Mouse (Mus musculus): Measurements from ENCODE around the gene Pdzd2. TPM values are rescaled to one million over a fixed set of nuclear protein-coding genes. Genes with fewer than 3 reads are reported as not detected.

The Pdzd2 gene
- polyA plus RNA-seq, 1 experiment from 2014 or later = 21.8 TPM

DNA sequence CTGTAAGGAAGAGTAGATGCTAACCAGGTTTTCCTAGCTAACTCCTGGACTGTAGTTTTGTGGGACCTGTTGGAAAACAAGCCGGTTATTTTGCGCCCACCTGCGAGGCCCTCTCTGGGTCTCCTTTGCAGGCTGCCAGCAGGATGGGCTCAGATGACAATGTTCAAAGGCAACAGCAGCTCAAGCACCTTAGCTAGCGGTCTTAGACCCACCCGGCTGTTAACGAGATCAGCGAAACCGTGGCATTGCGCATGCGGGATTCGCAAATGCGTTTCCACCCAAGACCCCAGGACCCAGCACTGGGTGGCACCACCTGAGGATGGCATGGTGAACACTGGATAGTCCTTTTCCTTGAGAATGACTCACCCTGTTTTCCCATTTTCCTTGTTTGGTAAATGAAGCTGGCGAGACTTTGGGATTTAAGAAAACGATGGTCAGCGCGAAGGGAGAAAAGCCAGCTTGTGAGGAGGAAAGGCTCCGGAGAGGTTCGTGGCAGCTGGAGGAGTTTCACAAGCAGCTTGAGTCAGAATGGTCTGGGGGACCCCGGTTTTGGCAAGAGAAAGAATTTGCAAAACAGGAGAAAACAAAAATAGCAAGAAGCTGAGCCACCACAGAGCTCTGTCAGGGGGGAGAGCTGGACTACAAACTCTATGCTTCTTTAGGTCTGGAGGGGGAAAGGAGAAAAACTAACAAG is 379.1 kb downstream of the Pdzd2 start:
- Histone ChIP-seq H3K27ac (no peak overlapping the region), H3K4me3 (no peak overlapping the region), H3K27me3 (no peaks in the 10 kb centered on the region), H3K4me1 (0 out of 2 replicates have a peak, but pooled peaks cover under 1% of the 10 kb centered on the region), H3K9me3 (no peaks in the 10 kb centered on the region), H3K36me3 (peaks cover 37% of the 10 kb centered on the region), H3K4me2 (no peak overlapping the region), H3K9ac (no peak overlapping the region)
- 78% methylated on average over 19 of the region's 19 CpGs for WGBS
- no peak for ATAC-seq (ENCODE audit: insufficient number of reproducible peaks, insufficient read depth, low FRiP score, low TSS enrichment, low read depth)

DNA sequence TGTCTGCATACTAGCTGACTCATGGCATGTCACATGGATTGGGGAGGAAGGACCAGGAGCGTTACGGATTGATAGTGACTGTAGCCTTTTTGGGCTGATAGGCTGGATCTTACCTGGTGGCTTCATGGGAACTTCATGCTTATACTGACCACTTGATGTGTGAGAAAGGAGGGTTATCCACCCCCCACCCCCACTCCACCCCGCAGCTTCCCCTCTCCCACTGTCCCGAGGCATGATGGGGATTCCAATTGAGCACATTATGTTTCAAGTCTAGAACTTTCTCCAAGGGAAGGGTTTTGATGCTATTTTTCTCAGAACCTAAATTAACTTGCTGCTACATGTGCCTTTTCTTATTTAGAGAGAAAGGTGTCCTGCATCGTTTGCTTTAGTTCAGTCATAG is 381.3 kb downstream of the Pdzd2 start:
- WGBS = 91% methylated on average over 5 of the region's 5 CpGs
- H3K27me3 ChIP-seq = no peaks in the 10 kb centered on the region
- H3K4me3 ChIP-seq = no peak overlapping the region
- H3K27ac ChIP-seq = no peak overlapping the region
- H3K9me3 ChIP-seq = no peaks in the 10 kb centered on the region
- ATAC-seq (ENCODE audit: insufficient number of reproducible peaks, insufficient read depth, low FRiP score, low TSS enrichment, low read depth) = no peak
- no peak overlapping the region for H3K4me2 ChIP-seq
- H3K9ac ChIP-seq = no peak overlapping the region
- no peaks in the 10 kb centered on the region for H3K4me1 ChIP-seq
- H3K36me3 ChIP-seq = peaks cover 57% of the 10 kb centered on the region

DNA sequence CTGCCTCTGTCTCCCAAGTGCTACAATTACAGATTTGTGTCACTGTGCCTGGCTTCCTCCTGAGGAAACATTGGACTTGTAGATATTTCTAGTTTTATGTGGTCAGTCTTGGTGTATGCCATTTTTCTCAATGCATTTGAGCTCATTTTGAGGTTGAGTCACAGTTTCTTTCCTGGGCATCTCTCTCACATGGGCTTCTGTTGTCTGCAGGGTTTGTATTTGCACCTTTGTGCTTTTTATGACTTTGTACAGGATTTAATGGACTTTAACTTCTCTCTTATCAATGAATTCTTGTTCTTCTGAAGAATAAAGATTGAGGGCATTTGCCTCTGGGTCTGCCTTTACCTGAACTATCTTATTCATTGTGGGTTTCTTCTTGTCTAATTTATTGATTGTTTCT is 382.3 kb downstream of the Pdzd2 start:
- ATAC-seq (ENCODE audit: insufficient number of reproducible peaks, insufficient read depth, low FRiP score, low TSS enrichment, low read depth) = no peak
- no peak overlapping the region for H3K27ac ChIP-seq

DNA sequence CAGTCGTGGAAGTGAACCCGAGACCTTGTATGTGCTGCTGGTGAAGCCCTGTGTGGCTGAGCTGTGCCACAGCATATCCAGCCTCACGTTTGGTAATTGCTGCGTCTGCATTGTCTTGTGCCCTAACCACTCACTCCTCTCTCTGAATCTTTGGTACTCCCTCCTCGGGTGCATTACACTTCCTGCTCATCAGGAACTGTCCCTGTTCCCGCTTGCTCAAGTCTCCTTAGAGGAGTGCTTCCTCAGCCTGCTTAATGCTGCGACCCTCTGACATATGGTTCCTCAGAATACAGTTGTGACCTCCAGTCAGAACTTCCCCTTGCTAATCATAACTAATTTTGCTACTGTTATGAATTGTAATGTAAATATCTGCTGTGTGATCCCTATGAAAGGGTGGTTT is 383.8 kb downstream of the Pdzd2 start:
- Histone ChIP-seq H3K27me3 (no peaks in the 10 kb centered on the region), H3K4me1 (no peaks in the 10 kb centered on the region), H3K9me3 (no peaks in the 10 kb centered on the region), H3K4me3 (no peak overlapping the region), H3K27ac (no peak overlapping the region), H3K36me3 (peaks cover 63% of the 10 kb centered on the region), H3K9ac (no peak overlapping the region), H3K4me2 (no peak overlapping the region)
- no peak for ATAC-seq (ENCODE audit: insufficient number of reproducible peaks, insufficient read depth, low FRiP score, low TSS enrichment, low read depth)
- WGBS = 79% methylated on average over 7 of the region's 7 CpGs

More for the DNA sequence above, 382.3 kb downstream of the Pdzd2 start:
- H3K4me2 ChIP-seq = no peak overlapping the region
- no peaks in the 10 kb centered on the region for H3K4me1 ChIP-seq
- peaks cover 65% of the 10 kb centered on the region for H3K36me3 ChIP-seq
- H3K27me3 ChIP-seq = no peaks in the 10 kb centered on the region
- no peak overlapping the region for H3K4me3 ChIP-seq
- no peaks in the 10 kb centered on the region for H3K9me3 ChIP-seq
- H3K9ac ChIP-seq = no peak overlapping the region

DNA sequence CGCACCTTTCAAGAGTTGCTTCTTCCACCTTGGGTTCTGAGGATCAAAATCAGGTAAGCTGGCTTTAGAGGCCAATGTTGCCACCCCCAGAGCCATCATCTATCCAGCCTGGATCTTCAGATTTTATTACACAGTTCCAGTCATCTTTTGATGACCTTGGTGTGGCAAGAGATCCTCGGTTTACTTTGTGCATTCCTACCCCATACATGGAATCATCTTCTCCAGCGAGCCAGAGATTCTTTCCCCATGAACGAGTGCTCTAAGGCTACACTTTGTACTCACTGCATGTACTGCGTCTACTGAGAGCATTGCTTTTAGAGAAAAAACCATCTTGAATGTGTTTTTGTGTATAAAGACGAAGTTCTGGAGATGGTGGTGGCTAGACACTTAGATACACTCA is 384.5 kb downstream of the Pdzd2 start:
- Histone ChIP-seq H3K9ac (no peak overlapping the region), H3K4me3 (no peak overlapping the region), H3K27me3 (no peaks in the 10 kb centered on the region), H3K27ac (no peak overlapping the region), H3K4me1 (no peaks in the 10 kb centered on the region), H3K9me3 (no peaks in the 10 kb centered on the region), H3K4me2 (no peak overlapping the region), H3K36me3 (peaks cover 57% of the 10 kb centered on the region)
- ATAC-seq (ENCODE audit: insufficient number of reproducible peaks, insufficient read depth, low FRiP score, low TSS enrichment, low read depth) = no peak
- WGBS = 95% methylated on average over 6 of the region's 6 CpGs

DNA sequence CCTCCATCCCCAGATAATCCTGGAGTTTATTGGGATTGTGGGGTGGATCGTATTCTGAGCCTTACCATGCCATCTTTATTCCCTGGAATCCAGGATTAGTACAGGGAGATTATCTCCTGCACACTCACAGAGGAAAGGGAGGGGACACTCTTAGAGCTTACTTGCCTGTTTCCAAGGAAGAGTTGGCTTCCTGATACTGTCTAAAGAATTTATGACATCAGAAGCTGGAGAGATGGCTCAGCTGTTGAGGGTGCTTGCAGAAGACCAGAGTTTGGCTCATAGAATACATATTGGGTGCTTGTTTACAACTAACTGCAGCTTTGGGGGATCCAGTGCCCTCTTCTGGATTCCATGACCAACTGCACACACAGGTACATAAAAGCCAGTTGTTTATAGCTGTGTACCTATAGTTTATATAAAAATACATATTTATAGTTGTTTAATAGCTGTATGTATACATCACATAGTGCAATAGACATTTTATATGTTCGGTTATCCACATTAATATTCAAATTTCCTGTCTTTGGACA is 385.4 kb downstream of the Pdzd2 start:
- no peaks in the 10 kb centered on the region for H3K9me3 ChIP-seq
- no peak overlapping the region for H3K4me2 ChIP-seq
- H3K36me3 ChIP-seq = peaks cover 59% of the 10 kb centered on the region
- H3K27ac ChIP-seq = no peak overlapping the region
- H3K27me3 ChIP-seq = no peaks in the 10 kb centered on the region
- no peak overlapping the region for H3K9ac ChIP-seq
- ATAC-seq (ENCODE audit: insufficient number of reproducible peaks, insufficient read depth, low FRiP score, low TSS enrichment, low read depth) = no peak
- no peaks in the 10 kb centered on the region for H3K4me1 ChIP-seq
- WGBS = 93% methylated on average over 2 of the region's 2 CpGs
- H3K4me3 ChIP-seq = no peak overlapping the region

DNA sequence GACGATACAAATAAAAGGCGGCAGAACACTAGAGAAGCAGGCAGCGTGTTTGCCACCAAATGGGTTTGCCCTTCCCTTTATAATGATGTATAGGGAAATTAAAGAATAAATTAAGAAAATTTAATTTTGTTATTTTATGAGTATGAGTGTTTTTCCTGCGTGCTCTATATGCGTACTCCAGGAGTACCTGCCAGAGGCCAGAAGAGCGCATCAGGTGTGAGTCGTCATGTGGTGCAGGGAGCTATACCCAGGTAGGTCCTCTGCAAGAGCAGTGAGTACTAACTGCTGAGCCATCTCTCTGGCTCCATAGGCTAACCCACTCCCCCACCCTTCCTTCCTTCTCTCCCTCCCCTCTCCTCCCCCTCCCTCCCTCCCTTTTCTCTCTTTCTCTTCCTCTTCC is 388.3 kb downstream of the Pdzd2 start:
- H3K9me3 ChIP-seq = no peaks in the 10 kb centered on the region
- no peak for ATAC-seq (ENCODE audit: insufficient number of reproducible peaks, insufficient read depth, low FRiP score, low TSS enrichment, low read depth)
- no peaks in the 10 kb centered on the region for H3K27me3 ChIP-seq
- H3K27ac ChIP-seq = no peak overlapping the region
- no peak overlapping the region for H3K4me3 ChIP-seq
- H3K4me1 ChIP-seq = no peaks in the 10 kb centered on the region
- H3K4me2 ChIP-seq = no peak overlapping the region
- WGBS = 94% methylated on average over 7 of the region's 7 CpGs
- H3K36me3 ChIP-seq = peaks cover 62% of the 10 kb centered on the region
- no peak overlapping the region for H3K9ac ChIP-seq

DNA sequence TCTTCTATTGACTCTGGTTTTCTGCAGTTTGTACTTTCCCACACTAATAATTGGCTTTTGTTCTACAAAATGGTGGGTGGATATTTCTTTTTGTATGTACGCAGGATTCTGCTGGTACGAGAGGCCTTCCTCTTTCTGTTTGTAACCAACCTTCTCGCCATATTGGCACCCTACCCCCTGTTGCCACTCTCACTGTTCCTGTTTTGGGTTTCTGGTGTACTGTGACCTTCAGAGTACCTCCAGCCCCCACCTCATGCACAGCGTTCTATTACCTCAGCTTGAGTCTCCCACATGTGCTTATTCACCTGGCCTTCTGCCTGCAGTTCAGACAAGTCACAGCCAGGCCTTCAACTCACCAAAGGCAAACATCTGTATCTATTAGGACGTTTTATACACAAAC is 389.9 kb downstream of the Pdzd2 start:
- Histone ChIP-seq H3K4me1 (no peaks in the 10 kb centered on the region), H3K27ac (no peak overlapping the region), H3K36me3 (peaks cover 53% of the 10 kb centered on the region), H3K9ac (no peak overlapping the region), H3K4me2 (no peak overlapping the region), H3K27me3 (no peaks in the 10 kb centered on the region), H3K4me3 (no peak overlapping the region), H3K9me3 (no peaks in the 10 kb centered on the region)
- no peak for ATAC-seq (ENCODE audit: insufficient number of reproducible peaks, insufficient read depth, low FRiP score, low TSS enrichment, low read depth)
- WGBS = 93% methylated on average over 5 of the region's 5 CpGs

DNA sequence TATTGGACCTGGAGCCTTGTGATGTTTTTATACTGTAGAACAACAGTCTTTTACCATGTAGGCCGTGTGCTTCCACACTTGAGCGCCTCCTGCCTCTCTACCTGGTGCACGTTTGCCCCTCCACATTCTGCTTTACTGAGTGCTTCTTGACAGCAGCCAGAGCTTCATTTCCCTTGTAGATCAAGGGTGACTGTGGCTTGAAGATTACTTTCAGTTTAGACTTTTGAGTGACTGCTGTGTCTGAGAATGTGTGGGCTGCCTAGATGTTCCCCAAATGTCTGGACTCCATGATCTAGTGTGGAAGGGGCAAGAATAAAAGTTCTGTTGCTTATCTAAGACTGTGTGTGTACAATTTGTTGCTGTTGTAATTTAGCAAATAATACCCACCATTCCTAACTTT is 390.8 kb downstream of the Pdzd2 start:
- H3K4me2 ChIP-seq = no peak overlapping the region
- no peak overlapping the region for H3K27ac ChIP-seq
- H3K4me1 ChIP-seq = no peaks in the 10 kb centered on the region
- ATAC-seq (ENCODE audit: insufficient number of reproducible peaks, insufficient read depth, low FRiP score, low TSS enrichment, low read depth) = no peak
- WGBS = 89% methylated on average over 3 of the region's 3 CpGs
- no peaks in the 10 kb centered on the region for H3K9me3 ChIP-seq
- no peak overlapping the region for H3K4me3 ChIP-seq
- H3K36me3 ChIP-seq = peaks cover 56% of the 10 kb centered on the region
- no peak overlapping the region for H3K9ac ChIP-seq
- no peaks in the 10 kb centered on the region for H3K27me3 ChIP-seq

DNA sequence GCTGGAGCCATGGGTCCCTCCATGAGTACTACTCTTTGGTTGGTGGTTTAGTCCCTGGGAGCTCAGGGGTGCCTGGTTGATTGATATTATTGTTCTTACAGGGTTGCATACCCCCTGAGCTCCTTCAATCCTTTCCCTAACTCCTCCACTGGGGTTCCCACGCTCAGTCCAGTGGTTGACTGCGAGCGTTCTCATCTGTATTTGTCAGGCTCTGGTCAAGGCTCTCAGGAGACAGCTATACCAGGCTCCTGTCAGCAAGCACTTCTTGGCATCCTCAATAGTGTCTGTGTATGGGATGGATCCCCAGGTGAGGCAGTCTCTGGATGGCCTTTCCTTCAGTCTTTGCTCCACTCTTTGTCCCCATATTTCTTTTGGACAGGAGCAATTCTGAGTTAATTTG is 392.8 kb downstream of the Pdzd2 start:
- H3K27ac ChIP-seq = no peak overlapping the region
- no peak overlapping the region for H3K4me2 ChIP-seq
- no peaks in the 10 kb centered on the region for H3K4me1 ChIP-seq
- H3K36me3 ChIP-seq = peaks cover 50% of the 10 kb centered on the region
- H3K4me3 ChIP-seq = no peak overlapping the region
- WGBS = 94% methylated on average over 3 of the region's 3 CpGs
- H3K27me3 ChIP-seq = no peaks in the 10 kb centered on the region
- no peak overlapping the region for H3K9ac ChIP-seq
- no peaks in the 10 kb centered on the region for H3K9me3 ChIP-seq
- ATAC-seq (ENCODE audit: insufficient number of reproducible peaks, insufficient read depth, low FRiP score, low TSS enrichment, low read depth) = no peak

DNA sequence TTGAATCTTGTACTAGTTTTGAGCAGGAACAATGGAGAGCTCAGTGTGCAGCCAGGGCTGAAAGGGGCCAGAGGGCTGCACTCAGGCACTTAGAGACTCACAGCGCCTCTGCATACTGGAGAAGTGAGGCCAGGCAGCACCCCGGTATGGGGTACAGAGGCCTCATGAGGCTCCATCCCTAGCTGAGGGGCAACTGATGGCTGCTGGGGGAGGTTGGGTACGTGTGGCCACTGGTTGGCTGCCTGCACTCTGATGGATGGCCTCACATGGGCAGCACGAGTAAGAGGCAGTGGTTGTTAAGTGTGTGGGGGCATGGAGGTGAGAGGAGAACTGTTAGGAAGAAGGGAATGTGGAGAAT is 398.3 kb downstream of the Pdzd2 start:
- ATAC-seq (ENCODE audit: insufficient number of reproducible peaks, insufficient read depth, low FRiP score, low TSS enrichment, low read depth) = no peak
- H3K4me1 ChIP-seq = peaks cover 8% of the 10 kb centered on the region; the same call in 1 of the 2 replicates
- H3K9me3 ChIP-seq = no peaks in the 10 kb centered on the region
- WGBS = 55% methylated on average over 4 of the region's 4 CpGs
- no peak overlapping the region for H3K27ac ChIP-seq
- no peak overlapping the region for H3K4me2 ChIP-seq
- H3K4me3 ChIP-seq = no peak overlapping the region
- H3K27me3 ChIP-seq = no peaks in the 10 kb centered on the region
- H3K36me3 ChIP-seq = peaks cover 32% of the 10 kb centered on the region
- no peak overlapping the region for H3K9ac ChIP-seq

DNA sequence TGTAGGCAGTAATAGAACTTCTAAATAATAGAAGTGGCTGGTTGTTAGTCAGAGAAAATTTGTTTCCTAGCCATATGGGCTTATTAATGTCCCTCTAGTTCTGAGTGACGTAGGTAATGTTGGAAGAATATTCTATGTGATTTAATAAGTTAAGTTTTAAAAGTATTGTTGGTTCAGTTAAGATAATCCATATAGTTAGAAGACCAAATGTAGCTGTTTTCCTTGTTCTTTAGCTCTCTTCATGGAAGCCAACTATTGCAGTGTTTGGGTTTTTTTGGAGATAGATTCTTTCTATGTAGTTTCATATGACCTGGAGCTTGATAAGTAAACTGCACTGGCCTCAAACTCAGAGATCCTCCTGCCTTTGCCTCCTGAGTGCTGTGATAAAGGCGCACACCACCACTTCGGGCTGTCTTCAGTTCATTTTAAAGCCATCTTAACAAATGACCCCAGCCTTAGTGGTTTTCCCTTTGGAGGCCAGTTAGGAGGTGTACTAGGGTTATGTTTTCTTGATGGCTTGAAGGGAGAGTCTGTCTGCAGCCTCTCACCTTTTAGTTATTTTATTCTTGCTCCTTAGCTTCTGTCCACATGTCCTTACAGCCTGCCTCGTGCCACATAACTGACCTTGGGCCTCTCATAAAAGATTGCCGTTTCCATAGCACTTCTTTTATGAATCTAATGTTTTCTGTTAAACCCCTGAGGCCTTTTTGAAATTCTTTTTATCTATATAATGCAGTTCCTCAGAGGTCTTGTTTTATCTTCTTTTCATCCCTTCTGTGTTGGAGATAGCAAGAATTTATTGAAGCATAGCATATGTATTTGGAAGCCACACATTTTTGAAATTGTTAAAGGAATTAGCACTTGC is 399.0 kb downstream of the Pdzd2 start:
- ATAC-seq (ENCODE audit: insufficient number of reproducible peaks, insufficient read depth, low FRiP score, low TSS enrichment, low read depth) = no peak
- no peaks in the 10 kb centered on the region for H3K27me3 ChIP-seq
- WGBS = 72% methylated on average over 5 of the region's 5 CpGs

More for the DNA sequence above, 399.0 kb downstream of the Pdzd2 start:
- Histone ChIP-seq H3K4me1 (peaks cover 8% of the 10 kb centered on the region; the same call in 1 of the 2 replicates), H3K9ac (no peak overlapping the region), H3K9me3 (no peaks in the 10 kb centered on the region), H3K4me3 (no peak overlapping the region), H3K36me3 (peaks cover 32% of the 10 kb centered on the region), H3K4me2 (no peak overlapping the region), H3K27ac (no peak overlapping the region)
